Mouse (Mus musculus) heart, postnatal 0 days (tissue): ENCODE measurements around the gene Krt76. TPM values are rescaled to one million over a fixed set of nuclear protein-coding genes. Genes with fewer than 3 reads are reported as not detected.

Experiments
- ATAC-seq: fragments of 200-750 bp; cut with Nextera tagmentation; 2 replicates; pipeline ENCODE4 v1.8.0; 2017; ENCODE audit warnings: low read depth, moderate number of reproducible peaks, moderate library complexity; ENCODE audit not compliant: insufficient read depth
- DNase-seq: peaks from one replicate; pipeline ENCODE4 v3.0.0-alpha.2; 2016; ENCODE audit warnings: low spot score
- H3K27ac ChIP-seq: fragments of 300-500 bp; sonication (generic); 2 replicates; pipeline ENCODE4 v1.5.1; 2014; ENCODE audit warnings: low read depth, mild to moderate bottlenecking
- H3K27me3 ChIP-seq: fragments of 300-500 bp; sonication (generic); 2 replicates; pipeline ENCODE4 v1.6.1; 2014; ENCODE audit warnings: low read length, mixed read lengths; ENCODE audit not compliant: control insufficient read depth, insufficient read depth
- H3K36me3 ChIP-seq: fragments of 300-500 bp; sonication (generic); replicated peaks from 2 replicates; pipeline ENCODE4 v1.6.1; 2014; ENCODE audit warnings: low read length, mixed read lengths; ENCODE audit not compliant: control insufficient read depth, insufficient read depth
- H3K4me1 ChIP-seq: fragments of 300-500 bp; sonication (generic); 2 replicates; pipeline ENCODE4 v1.6.1; 2014; ENCODE audit warnings: antibody characterized with exemption; ENCODE audit not compliant: control insufficient read depth, insufficient read depth
- H3K4me2 ChIP-seq: fragments of 300-500 bp; sonication (generic); 2 replicates; pipeline ENCODE4 v1.6.1; 2014; ENCODE audit warnings: low read depth, mild to moderate bottlenecking, low read length, moderate library complexity
- H3K4me3 ChIP-seq: fragments of 300-500 bp; sonication (generic); 2 replicates; pipeline ENCODE4 v1.5.1; 2014; ENCODE audit warnings: low read depth, low read length
- H3K9ac ChIP-seq: fragments of 300-500 bp; sonication (generic); replicated peaks from 2 replicates; pipeline ENCODE4 v1.6.1; 2014; ENCODE audit warnings: low read depth, low read length, mixed read lengths
- H3K9me3 ChIP-seq: fragments of 300-500 bp; sonication (generic); replicated peaks from 2 replicates; pipeline ENCODE4 v1.6.1; 2016; ENCODE audit warnings: low read length; ENCODE audit not compliant: control insufficient read depth
- CTCF ChIP-seq: IDR thresholded peaks from 2 replicates; pipeline ENCODE4 v1.5.1; 2016; ENCODE audit warnings: antibody characterized with exemption, control low read depth, low read depth
- EP300 ChIP-seq: IDR thresholded peaks from 2 replicates; pipeline ENCODE4 v1.6.1; 2016; ENCODE audit warnings: antibody characterized with exemption, low read depth
- WGBS: fragments of 180-500 bp; shearing (Covaris S2); extraction: QIAGEN DNeasy Blood & Tissue Kit; methylation state at CpG from one replicate; pipeline ENCODE4 v1.1.7; 2014; 5-methylcytosine and 5-hydroxymethylcytosine counted together
- microRNA-seq: library from miRNA; unstranded; fragments of <30 nt; microRNA quantifications from one replicate; pipeline ENCODE4, GENCODE M21; 2016
- polyA plus RNA-seq: library from polyadenylated mRNA; unstranded; fragments of >200 nt; fragmentation: Nextera tagmentation; extraction: Ambion mirVana; gene quantifications from 2 replicates; pipeline ENCODE4 v1.2.1, GENCODE M21; 2015
- total RNA-seq: library from RNA; depleted of rRNA; stranded (reverse); fragments of >200 nt; gene quantifications from 2 replicates; pipeline ENCODE4 v1.2.3, GENCODE M21; 2014; ENCODE audit warnings: low replicate concordance; rRNA removed

Krt76 gene
- total and polyA plus RNA-seq, 2 experiments from 2014 or later, result not detected

DNA sequence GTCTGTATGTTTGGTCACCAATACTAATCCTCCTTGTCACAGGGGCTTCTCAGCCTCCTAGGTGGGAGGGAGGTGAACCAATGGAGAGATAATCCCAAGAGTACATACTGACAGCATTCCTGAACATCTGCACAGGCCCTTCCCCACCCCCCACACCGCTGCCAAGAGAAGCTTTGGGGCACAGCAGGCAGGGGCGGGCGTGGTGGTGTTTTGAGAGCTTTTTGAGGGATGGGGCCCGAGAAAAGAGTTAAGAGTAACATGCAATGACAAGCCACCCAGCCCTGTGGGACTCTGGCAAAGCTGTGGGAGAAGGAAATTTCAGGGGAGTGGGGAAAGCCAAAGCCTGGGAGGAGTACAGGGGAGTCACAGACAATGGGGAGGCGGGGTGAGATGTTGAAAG is 38.4 kb downstream of the Krt76 start:
- TF ChIP-seq CTCF, result no peak
- no peak for TF ChIP-seq EP300
- no peak overlapping the region for H3K4me3 ChIP-seq
- no peaks in the 10 kb centered on the region for H3K9me3 ChIP-seq
- ATAC-seq, result no peak
- H3K4me1 ChIP-seq, result peaks cover 4% of the 10 kb centered on the region; the same call in 1 of the 2 replicates
- H3K9ac ChIP-seq, result no peak overlapping the region
- H3K27me3 ChIP-seq, result peaks cover 47% of the 10 kb centered on the region
- WGBS, result 13% methylated on average over 5 of the region's 5 CpGs
- H3K36me3 ChIP-seq, result no peaks in the 10 kb centered on the region
- H3K4me2 ChIP-seq, result no peak overlapping the region
- DNase-seq, result no peak
- no peak overlapping the region for H3K27ac ChIP-seq

DNA sequence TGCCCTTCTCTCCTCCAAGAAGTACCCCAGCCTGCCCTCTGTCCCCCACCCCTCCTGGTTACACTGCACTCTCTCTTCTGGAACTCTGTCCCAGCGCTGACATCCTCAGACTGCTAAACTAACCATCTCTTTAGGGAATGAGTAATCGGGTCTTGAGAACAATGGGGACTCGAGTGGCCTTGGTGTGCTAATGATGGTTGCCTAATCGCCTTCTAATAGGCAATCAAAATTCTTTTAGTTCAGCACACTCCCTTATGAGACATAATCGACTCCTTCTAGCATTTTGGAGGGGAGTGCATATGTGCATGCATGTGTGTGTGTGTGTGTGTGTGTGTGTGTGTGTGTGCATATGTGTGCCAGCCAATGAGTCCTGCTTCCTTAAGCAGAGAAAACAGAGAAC is 40.1 kb downstream of the Krt76 start:
- H3K27ac ChIP-seq, result no peak overlapping the region
- H3K36me3 ChIP-seq, result no peaks in the 10 kb centered on the region
- H3K27me3 ChIP-seq, result peaks cover 42% of the 10 kb centered on the region
- TF ChIP-seq CTCF, result no peak
- 42% methylated on average over 5 of the region's 5 CpGs for WGBS
- no peak overlapping the region for H3K9ac ChIP-seq
- no peak overlapping the region for H3K4me2 ChIP-seq
- DNase-seq (no peak), ATAC-seq (no peak)
- H3K4me3 ChIP-seq, result no peak overlapping the region
- H3K4me1 ChIP-seq, result no peaks in the 10 kb centered on the region
- H3K9me3 ChIP-seq, result no peaks in the 10 kb centered on the region

DNA sequence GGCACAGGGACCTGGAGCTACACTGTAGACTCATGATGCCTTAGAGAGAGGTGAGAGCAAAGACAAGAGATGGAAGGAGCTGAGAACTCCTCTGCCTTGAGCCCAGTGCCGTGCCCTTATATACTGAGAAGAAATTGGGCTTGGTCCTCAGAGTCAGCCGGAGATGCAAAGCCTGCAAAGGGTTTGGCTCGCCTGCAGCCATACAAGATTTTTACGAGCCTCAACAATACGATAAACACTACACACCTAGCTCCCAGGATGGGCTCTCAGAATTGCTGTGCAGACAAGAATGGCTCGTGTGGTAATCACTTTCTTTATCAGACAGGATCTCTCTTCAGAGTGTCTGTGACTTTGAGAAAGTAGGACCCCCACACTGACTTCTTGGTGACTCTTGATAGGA is 42.0 kb downstream of the Krt76 start, which contains the start of gene Krt1:
Krt1 (minus strand) TSS at position 101 of the 400 bp plus-strand sequence.
- Histone ChIP-seq H3K27me3 (peaks cover 43% of the 10 kb centered on the region), H3K4me3 (no peak within 1 kb of the TSS), H3K9me3 (no peaks in the 10 kb centered on the region), H3K36me3 (no peaks in the 10 kb centered on the region), H3K27ac (no peak within 1 kb of the TSS), H3K4me1 (no peaks in the 10 kb centered on the region), H3K4me2 (no peak within 1 kb of the TSS), H3K9ac (no peak within 1 kb of the TSS)
- 71% methylated on average over 6 of the region's 6 CpGs for WGBS
- no peak for TF ChIP-seq CTCF
- TF ChIP-seq EP300, result no peak
- no peak for ATAC-seq
- no peak for DNase-seq

DNA sequence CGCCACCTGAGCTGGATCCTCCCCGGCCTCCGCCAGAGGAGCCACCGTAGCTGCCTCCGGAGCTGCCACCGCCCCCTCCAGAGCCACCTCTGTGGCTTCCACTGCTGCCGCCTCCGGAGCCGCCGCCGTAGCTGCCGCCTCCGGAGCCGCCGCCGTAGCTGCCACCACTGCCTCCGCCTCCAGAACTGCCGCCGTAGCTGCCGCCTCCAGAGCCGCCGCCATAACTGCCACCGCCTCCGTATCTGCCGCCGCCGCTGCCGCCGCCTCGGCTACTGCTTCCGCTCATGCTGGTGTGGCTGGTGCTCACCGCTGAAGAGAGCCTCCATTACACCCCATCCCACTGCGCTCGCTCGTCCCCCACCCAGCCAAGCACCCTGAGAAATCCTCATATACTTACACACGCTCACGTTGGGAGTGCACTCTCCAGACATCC is 46.7 kb downstream of the Krt76 start:
- Histone ChIP-seq H3K27ac (no peak overlapping the region), H3K9ac (peak overlapping the region; percentile 36; the same call in 1 of the 2 replicates), H3K4me2 (peak overlapping the region; percentile 79), H3K4me1 (no peaks in the 10 kb centered on the region), H3K27me3 (peaks cover 33% of the 10 kb centered on the region), H3K4me3 (peak overlapping the region; percentile 49), H3K36me3 (no peaks in the 10 kb centered on the region), H3K9me3 (no peaks in the 10 kb centered on the region)
- under 1% methylated on average over 35 of the region's 37 CpGs for WGBS
- DNase-seq (peak; percentile 20), ATAC-seq (no peak)
- no peak for TF ChIP-seq EP300

GRCm38 (mm10) chr15:101843192-101843591 is 49.5 kb downstream of the Krt76 start:
- Histone ChIP-seq H3K9me3 (no peaks in the 10 kb centered on the region), H3K27ac (no peak overlapping the region), H3K4me2 (no peak overlapping the region), H3K9ac (no peak overlapping the region), H3K27me3 (peaks cover 34% of the 10 kb centered on the region), H3K36me3 (no peaks in the 10 kb centered on the region), H3K4me1 (no peaks in the 10 kb centered on the region), H3K4me3 (no peak overlapping the region)
- WGBS, result 66% methylated on average over 9 of the region's 9 CpGs
- ATAC-seq (no peak), DNase-seq (no peak)
- TF ChIP-seq CTCF (no peak), EP300 (no peak)

- WGBS, result 68% methylated on average over 5 of the region's 5 CpGs
- TF ChIP-seq CTCF (no peak), EP300 (no peak)
- ATAC-seq (no peak), DNase-seq (no peak)
- Histone ChIP-seq H3K36me3 (no peaks in the 10 kb centered on the region), H3K4me1 (no peaks in the 10 kb centered on the region), H3K4me2 (no peak overlapping the region), H3K9ac (no peak overlapping the region), H3K27ac (no peak overlapping the region), H3K27me3 (0 out of 2 replicates have a peak, but pooled peaks cover 7% of the 10 kb centered on the region), H3K4me3 (no peak overlapping the region), H3K9me3 (no peaks in the 10 kb centered on the region)
These were observed 57.9 kb downstream of the Krt76 start for GRCm38 (mm10) chr15:101834784-101835328.

Small RNAs within 50 kb of the gene (microRNA-seq; reads per million reads assigned to microRNA genes)
- gene Gm44356, result not detected

Other genes starting within 250 kb of the Krt76 start
- not detected in 2 replicates for gene Gm5478, start 245.5 kb downstream of the Krt76 start, total RNA-seq
- gene Gm5478, start 245.5 kb downstream of the Krt76 start, polyA plus RNA-seq, result not detected in 2 replicates
- gene Krt6b, start 212.6 kb downstream of the Krt76 start, total RNA-seq, result not detected in 2 replicates
- gene Krt6b, start 212.6 kb downstream of the Krt76 start, polyA plus RNA-seq, result 0.07 TPM in 1 of 2 replicates, not detected in the other
- 2.8 TPM in 1 of 2 replicates, not detected in the other for gene Krt6a, start 198.6 kb downstream of the Krt76 start, total RNA-seq
- not detected in 2 replicates for gene Krt6a, start 198.6 kb downstream of the Krt76 start, polyA plus RNA-seq
- 7.4 TPM in 1 of 2 replicates, not detected in the other for gene Krt5, start 180.0 kb downstream of the Krt76 start, total RNA-seq
- 0.05 TPM in 1 of 2 replicates, not detected in the other for gene Krt5, start 180.0 kb downstream of the Krt76 start, polyA plus RNA-seq
- gene Krt71, start 149.8 kb downstream of the Krt76 start, total RNA-seq, result not detected in 2 replicates
- gene Krt71, start 149.8 kb downstream of the Krt76 start, polyA plus RNA-seq, result not detected in 2 replicates
- gene Krt72, start 106.5 kb downstream of the Krt76 start, total RNA-seq, result not detected in 2 replicates
- gene Krt72, start 106.5 kb downstream of the Krt76 start, polyA plus RNA-seq, result not detected in 2 replicates
- not detected in 2 replicates for gene Krt73, start 90.6 kb downstream of the Krt76 start, total RNA-seq
- not detected in 2 replicates for gene Krt73, start 90.6 kb downstream of the Krt76 start, polyA plus RNA-seq
- not detected in 2 replicates for gene Krt2, start 74.8 kb downstream of the Krt76 start, total RNA-seq
- gene Krt2, start 74.8 kb downstream of the Krt76 start, polyA plus RNA-seq, result not detected in 2 replicates
- gene Krt1, start 42.1 kb downstream of the Krt76 start, total RNA-seq, result not detected in 2 replicates
- gene Krt1, start 42.1 kb downstream of the Krt76 start, polyA plus RNA-seq, result 0.31 TPM in 1 of 2 replicates, not detected in the other
- gene Krt77, start 23.2 kb downstream of the Krt76 start, total RNA-seq, result not detected in 2 replicates
- not detected in 2 replicates for gene Krt77, start 23.2 kb downstream of the Krt76 start, polyA plus RNA-seq
- 5.4 TPM in 1 of 2 replicates, not detected in the other for gene Krt4, start 31.8 kb upstream of the Krt76 start, total RNA-seq
- gene Krt4, start 31.8 kb upstream of the Krt76 start, polyA plus RNA-seq, result 0.12 TPM in 1 of 2 replicates, not detected in the other
- not detected in 2 replicates for gene Krt79, start 47.4 kb upstream of the Krt76 start, total RNA-seq
- gene Krt79, start 47.4 kb upstream of the Krt76 start, polyA plus RNA-seq, result 0.31 and 0.44 TPM in 2 replicates
- gene Krt78, start 61.4 kb upstream of the Krt76 start, total RNA-seq, result not detected in 2 replicates
- gene Krt78, start 61.4 kb upstream of the Krt76 start, polyA plus RNA-seq, result not detected in 2 replicates
- gene Krt8, start 111.6 kb upstream of the Krt76 start, total RNA-seq, result 19.0 and 110 TPM in 2 replicates
- gene Krt8, start 111.6 kb upstream of the Krt76 start, polyA plus RNA-seq, result 7.2 and 10.0 TPM in 2 replicates
- 12.9 and 75.9 TPM in 2 replicates for gene Krt18, start 135.3 kb upstream of the Krt76 start, total RNA-seq
- gene Krt18, start 135.3 kb upstream of the Krt76 start, polyA plus RNA-seq, result 15.0 and 15.3 TPM in 2 replicates
- gene Eif4b, start 180.9 kb upstream of the Krt76 start, total RNA-seq, result 109 and 110 TPM in 2 replicates
- gene Eif4b, start 180.9 kb upstream of the Krt76 start, polyA plus RNA-seq, result 40.6 and 46.0 TPM in 2 replicates
- 40.3 and 57.9 TPM in 2 replicates for gene Tns2, start 207.5 kb upstream of the Krt76 start, total RNA-seq
- gene Tns2, start 207.5 kb upstream of the Krt76 start, polyA plus RNA-seq, result 21.9 and 24.6 TPM in 2 replicates
- gene Spryd3, start 243.3 kb upstream of the Krt76 start, total RNA-seq, result 20.0 and 22.8 TPM in 2 replicates
- 15.1 and 16.0 TPM in 2 replicates for gene Spryd3, start 243.3 kb upstream of the Krt76 start, polyA plus RNA-seq